Mouse (Mus musculus) megakaryocyte-erythroid progenitor cell, adult 5-6 weeks (primary cell): Measurements from ENCODE around the gene Cxcl2. TPM values are rescaled to one million over a fixed set of nuclear protein-coding genes. Genes with fewer than 3 reads are reported as not detected.
A peak's percentile ranks its signal among the peaks of the same experiment; 100 is the strongest.

Experiments used
- ATAC-seq: replicated peaks from 2 replicates; pipeline ENCODE4 v1.8.0; 2016; ENCODE audit warnings: mild to moderate bottlenecking, inconsistent platforms; ENCODE audit not compliant: severe bottlenecking, poor library complexity, low FRiP score, low TSS enrichment
- total RNA-seq, 2 experiments: library from RNA; stranded (forward) in 1 of 2; stranded (reverse) in 1 of 2; fragments of 200-1000, 215-1000 nt in 1 of 2; fragments of >200 nt in 1 of 2; fragmentation: Nextera tagmentation in 1 of 2; gene quantifications; 2 replicates each; pipeline ENCODE4 v1.2.3; 2014 to 2017

Gene Cxcl2
- total RNA-seq (2014; fragmentation: Nextera tagmentation) (not detected in 2 replicates), total RNA-seq (2017) (5.2 and 9.9 TPM in 2 replicates)

DNA sequence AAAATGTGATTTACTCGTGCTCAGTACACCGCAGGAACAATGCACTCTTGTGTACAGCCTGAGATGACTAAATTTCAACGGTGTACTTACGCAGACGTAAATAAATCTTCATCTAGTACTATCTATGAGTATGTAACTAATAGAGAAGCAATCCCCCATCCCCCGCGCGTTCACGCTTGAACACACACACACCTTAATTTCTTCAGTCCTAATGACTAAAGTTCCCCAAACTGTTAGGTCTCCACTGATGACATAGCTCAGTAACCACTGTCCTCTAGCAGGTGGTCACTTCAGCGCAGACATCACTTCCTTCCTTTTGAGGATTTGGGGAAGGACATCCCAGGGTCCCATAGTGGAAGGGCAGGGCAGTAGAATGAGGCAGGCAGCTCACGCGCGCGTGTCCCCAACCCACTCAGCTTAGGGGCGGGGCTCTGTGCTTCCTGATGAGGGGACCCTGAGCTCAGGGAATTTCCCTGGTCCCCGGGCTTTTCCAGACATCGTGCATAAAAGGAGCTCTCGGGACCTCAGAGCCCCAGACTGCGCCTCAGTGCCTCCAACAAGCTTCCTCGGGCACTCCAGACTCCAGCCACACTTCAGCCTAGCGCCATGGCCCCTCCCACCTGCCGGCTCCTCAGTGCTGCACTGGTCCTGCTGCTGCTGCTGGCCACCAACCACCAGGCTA lies at the start of gene Cxcl2:
Cxcl2 (plus strand) TSS at position 533 of the 682 bp plus-strand sequence.
- peak; percentile 62 for ATAC-seq

DNA sequence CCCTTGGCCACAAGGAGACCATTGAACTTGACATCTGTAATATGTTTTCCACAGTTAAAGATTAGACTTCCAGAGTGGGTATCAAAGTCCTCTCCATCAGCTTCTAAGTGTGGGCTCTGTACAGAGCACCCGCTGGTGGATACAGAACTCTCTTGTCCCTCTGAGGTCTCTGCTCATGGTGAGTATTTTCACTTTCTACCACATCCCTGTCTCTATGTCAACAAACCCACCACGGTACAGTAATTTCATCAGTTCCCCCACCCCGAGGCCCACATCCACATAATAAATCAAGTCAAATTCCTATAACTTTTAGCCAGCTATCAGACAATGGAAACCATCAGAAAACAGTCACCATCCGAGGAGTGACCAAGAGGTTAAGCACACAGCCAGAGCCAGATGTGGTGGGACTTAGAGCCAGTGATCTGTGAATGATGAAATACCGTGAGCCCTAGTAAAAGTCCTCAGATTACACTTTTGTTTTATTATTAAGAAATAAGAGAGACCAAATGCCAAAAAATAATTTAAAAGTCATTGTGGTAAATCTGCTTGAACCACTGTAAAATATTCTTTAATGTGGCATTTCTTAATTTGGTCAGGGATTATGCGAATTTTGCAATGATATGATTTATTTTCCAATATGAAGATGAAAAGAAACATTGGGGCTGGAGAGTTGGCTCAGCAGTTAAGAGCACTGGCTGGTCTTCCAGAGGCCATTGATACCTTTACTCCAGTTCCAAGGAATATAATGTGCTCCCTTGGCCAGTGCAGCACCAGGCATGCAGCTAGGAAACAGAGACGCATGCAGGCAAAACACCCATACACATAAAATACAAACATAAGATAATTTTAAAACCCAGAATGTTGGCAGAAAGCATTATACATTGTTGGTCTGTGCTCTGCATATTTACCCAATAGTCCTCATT lies 48.1 kb upstream of the Cxcl2 start:
- ATAC-seq, result no peak

DNA sequence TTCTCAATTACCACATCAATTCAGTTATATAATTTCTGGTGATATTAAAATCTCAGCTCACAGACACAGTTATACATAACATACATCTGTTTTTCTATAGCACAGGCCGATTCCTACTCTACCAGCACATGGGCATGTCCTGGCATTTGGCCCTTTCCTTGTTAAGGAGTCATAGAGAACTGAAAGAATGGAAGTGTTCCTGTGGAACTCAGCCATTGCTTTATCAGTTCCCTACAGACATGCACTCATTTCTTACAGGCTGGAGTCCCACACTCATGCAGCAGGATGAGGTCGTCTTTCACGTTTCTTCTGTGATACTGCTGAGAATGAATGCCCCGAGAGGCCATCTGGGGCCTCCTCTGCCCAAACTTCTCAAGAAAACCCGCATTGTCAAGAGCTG lies 46.2 kb upstream of the Cxcl2 start:
- ATAC-seq, result no peak

DNA sequence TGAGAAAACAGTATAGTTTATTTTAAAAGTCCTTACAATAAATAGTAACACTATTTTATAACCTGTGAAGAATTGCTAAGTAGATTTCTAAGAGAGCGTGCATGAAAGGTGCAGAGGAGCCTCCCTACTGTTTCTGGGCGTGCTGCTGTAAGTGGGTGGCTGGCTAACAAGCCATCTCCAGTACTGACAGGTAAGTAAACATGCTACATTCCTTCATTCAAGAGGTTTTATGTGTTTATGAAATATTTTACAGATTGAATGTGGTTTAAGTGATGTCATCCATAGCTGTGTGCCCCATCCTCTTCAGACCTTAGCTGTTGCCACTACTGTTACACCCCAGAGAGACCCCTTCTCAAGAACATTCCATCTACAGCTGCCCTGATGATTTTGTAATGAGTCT lies 45.2 kb upstream of the Cxcl2 start:
- ATAC-seq, result no peak

DNA sequence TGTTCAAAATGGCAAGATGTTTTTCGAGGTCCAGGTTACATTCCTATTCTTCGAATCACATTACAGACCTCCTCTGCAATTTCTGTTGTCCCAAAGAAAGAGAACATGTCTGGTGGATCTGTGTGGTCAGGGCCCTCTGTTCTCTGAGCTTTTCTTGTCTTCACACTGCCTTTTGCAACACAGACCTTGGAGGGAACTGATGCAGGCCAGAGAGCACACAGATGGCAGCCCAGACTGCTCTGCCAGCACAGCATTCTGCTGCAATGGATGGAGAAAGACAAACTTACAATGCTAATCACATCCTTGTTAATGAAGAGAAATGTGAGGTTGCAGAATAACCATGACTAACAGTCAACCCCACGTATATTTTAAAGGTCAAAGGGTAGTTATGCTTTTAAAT lies 44.6 kb upstream of the Cxcl2 start:
- ATAC-seq, result no peak

DNA sequence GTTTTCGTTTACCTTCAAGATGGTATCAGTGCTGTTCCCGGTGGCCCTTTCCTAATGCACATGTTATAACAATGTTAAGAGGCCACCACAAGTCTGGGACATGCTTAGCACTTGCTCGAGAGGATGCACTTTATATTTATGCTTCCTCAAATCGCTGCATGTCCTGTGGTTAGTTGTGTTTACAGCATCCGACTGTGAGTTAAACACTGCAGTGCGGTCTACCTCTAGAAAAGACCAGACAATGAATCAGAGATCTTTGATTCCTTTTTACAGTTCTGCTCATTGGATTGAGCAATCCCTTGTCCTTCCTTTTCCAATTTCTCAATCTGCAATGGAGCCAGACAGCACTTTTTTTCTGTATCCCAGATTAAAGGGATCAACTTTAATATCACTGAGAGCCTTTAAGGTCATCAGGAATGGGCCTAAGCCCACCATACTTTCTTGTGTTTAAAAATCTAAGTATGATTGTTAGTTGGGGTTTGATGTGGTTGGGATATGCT lies 41.7 kb upstream of the Cxcl2 start:
- ATAC-seq, result no peak

DNA sequence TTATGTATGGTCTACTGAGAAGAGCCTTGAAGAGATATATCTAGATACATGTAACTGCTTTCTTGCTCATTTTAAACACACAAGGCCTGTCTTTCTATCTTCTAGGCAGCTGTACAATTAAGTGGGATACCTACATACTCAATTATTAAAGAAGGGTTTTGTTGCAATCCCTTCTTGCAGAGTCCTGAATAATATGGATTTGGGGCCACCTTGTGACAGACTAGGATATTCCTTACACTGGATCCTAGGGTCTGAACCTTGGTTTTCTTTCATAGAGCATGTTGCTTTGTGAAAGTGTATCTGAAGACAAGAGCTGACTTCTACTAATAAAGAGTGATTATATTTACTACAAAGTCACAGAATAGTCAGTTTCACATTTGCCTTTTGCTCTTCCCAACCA lies 36.9 kb upstream of the Cxcl2 start:
- ATAC-seq, result no peak

DNA sequence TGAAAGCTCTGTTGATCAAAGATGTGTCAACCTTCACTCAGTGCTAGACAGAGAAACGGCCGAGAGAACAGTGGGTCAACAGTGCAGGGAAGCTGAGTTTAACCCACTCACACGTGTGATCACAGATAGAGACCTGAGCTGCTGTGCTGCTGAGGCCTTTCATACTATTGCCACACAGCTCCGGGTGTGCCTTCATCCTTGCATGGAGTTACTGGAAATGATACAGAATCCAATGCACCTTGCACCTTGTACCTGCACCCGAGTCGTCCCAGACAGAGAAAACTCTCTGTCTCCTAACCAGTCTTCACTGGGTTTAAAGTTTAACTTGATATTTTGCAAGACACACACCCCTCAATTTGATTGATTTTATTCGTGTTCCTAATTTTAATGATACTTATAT lies 31.3 kb upstream of the Cxcl2 start:
- no peak for ATAC-seq

DNA sequence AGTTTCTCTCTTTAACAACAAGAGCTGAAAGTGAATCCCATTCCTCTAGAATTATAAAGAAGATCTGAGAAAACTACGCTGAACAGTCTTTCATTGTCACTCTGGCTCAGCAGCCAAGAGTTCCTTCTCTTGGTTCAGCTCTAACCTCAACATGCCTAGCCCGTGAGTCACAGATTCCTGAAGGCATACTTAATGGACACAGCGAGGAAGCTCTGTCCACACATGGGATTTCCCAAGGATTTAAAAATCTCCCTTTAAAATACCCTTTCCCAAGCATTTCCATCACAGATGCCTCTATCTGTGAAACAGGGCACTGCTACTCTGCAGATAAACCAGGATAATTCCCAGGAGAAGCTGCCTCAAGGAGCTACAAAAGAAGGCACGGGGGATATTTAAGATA lies 27.6 kb upstream of the Cxcl2 start:
- no peak for ATAC-seq

DNA sequence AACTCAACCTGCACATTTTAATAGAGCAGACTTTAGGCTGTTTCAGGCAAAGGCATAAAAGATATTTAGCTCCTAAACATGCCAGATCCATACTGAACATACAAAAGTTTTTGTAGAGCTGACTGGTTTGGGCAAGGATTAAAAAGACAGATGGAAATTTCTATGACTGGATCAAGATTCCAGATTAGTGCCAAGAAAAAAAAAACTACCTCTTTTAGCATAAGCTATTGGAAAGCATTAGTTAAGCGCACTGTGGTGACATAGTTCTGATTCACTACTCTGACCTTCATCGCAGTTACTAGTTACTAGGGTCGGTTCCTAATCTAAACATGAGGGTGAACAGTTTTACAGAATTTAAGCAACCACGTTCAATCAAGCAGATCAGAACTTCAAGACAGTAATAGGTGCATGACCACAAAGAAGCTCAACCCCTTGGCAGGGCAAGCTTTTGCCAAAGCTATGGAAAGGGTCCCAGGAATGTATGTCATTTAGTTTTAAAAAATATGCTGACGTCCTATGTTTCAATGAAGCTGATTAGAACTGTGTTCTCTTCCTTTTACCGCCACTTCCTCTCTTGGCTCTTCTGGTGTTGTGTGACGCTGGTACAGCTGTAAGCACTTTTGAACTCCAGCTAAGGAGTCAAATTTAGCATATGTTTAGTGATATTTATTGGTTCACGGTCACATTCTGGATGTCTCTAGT lies 27.0 kb upstream of the Cxcl2 start:
- no peak for ATAC-seq

DNA sequence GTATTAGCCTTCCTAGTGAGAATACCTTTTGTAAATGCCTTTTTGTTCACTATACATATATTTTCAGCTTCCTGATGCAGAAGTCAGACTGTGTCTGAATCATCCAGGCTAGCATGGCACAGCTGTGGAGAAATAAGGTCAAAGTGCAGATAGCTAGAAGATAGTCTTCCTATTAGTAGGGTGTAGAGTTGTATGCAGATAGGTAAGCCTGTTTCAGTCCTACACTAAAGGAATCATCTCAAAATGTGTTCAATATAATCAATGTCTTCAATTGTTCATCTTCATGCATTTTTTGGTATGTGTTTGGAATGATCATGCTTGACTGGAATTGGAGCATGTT lies 26.5 kb upstream of the Cxcl2 start:
- ATAC-seq, result no peak

DNA sequence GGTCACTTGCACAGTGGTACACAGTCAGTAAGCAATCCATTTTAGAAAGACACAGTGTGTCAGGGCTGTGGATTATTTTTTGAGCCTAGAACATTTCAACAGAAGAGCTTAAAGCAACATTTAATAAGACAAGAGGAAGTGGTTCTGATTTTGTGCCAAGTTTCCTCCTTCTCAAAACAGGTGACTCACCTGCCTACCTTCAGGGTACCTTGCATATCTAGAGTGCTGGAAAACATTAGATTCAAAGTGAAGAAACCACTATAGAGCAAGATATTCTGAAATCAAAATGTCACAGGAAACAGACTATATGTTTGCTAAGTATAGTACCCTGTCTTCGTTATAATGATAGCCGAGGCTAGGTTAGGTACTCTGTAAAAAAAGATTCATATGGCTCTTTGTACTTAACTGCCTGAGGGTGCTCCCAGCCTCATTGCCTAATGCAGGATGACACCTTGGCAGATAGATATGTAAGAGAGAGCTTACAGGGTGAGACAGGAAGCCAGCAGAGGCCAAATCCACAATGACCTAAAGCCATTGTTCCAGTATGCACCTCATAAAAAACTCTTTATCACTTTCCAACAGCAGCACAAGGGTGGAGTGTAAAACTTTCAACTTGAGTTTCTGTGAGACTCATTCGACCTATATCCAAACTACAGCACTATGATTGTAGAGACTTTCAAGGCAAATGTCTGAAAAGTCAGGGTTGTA lies 24.2 kb upstream of the Cxcl2 start:
- peak; percentile 85 for ATAC-seq

DNA sequence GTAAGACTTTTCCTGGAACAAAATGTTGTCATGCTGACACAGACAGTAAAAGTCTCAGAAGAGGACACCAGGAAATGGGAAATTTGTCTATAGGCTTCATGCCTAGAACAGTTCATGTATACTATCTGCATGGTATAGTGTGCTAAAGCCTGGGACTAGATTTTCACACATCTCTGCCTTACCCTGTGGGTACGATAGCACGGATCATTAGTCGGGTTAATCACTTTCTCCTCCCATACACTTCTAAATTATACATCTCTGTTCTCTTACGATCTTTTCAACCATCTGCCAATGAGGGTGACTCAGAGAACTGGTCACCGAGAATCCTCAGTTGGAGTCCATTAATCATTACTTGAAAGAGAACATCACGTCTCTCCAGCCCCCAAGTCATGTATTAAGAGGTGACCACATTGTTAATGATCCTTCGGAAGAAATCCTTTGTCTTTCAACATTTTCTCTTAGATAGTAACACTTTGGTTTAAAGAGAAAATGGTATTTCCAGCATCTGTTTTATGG lies 23.3 kb upstream of the Cxcl2 start:
- no peak for ATAC-seq

DNA sequence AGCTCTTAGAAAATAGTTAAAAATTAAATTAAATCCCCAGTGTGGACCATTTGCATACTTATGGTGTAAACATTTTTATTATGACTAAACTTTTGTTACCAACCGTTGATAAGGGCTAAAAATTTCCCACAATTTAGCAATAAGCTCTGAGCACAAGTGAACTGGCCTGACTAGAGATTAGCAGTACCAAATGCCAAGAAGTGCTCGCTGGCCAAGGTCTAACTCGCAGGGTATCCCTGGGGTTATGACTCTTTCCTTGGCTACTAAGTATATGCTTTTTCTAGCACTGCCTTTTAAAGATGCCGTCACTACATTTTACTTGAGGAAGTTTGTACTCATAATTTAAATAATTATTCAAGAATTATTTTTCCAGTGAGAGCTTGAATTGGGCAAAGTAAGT lies 22.6 kb upstream of the Cxcl2 start:
- no peak for ATAC-seq

DNA sequence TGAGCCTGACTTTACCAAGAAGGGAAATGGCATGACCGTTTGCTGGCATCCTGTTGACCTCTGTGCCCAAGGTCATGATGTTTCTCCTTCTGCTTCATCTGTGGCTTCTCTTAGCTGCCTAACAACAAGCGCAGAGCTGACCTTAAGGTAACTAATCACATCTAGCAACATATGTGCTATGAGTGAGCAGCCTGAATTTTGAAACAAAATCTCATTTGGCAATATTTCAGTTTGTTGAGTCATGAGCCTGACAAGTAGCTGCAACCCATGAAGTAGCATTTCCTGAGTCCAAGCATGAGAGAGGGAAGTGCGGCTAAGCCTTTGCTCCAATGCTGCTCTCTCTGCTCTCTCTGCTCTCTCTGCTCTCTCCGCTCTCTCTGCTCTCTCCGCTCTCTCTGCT lies 22.0 kb upstream of the Cxcl2 start:
- ATAC-seq, result no peak

DNA sequence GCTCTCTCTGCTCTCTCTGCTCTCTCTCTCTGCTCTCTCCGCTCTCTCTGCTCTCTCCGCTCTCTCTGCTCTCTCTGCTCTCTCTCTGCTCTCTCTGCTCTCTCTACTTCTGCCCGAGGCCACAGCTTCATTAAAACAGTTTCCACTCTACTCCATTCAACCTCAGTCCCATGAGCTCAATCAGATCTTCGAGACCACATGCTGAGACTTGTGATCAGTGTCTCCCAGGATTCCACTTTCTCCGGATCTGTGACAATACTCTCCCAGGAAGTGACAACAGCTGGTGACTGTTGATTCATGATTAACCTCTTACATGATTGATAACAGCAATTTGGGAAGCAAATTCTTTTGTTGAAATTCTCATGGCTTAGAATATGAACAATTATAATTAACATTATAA lies 21.5 kb upstream of the Cxcl2 start:
- no peak for ATAC-seq

DNA sequence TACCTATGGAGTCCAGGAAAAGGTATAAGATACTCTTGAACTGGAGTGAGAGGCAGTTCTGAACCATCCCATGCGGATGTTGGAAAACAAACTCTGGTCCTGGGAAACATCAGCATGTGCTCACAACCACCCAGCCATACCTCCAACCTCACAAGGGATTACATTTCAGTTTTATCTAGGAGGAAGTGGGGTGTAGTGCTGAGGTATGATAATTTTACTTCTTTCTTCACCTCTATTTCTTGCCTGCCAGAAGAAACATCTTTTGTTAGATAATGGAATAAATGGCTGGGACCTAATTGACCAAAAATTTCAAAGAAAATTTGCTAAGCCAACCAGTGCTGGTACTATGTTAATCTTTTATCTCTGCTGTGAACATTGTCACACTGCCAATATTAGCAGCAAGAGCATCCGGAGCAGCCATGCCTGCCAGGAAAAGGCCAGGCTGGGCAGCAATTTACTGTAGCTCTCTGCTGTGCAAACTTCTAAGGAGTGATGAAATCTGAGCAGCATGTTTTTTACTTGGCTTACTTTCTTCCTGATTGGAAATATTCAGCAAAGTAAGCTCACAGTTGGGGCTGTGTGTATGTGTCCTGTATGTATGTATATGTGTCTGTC lies 18.9 kb upstream of the Cxcl2 start:
- ATAC-seq, result peak; percentile 86

DNA sequence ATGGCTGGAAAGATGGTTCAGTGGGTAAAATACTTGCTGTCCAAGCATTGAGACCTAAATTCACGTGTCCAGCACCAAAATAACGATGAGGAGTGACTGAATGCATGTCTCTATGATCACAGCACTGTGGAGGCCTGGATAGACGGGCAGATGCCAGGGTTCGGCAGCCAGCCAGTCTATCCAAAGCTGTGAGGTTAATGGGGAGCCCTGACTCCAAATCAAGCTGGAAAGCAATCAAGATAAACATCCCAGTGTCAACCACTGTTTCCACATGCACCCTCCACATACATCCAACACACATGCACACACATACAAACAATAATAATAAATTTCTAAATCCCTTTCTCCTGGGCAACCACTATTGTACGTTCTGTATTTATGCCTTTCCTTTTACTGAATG lies 15.0 kb upstream of the Cxcl2 start:
- ATAC-seq, result no peak
